16 mouse cellular contexts compared by ENCODE assay signal in genomic region chr7:43584790-43585189, GRCm38 (mm10). TPM values are rescaled to one million over a fixed set of nuclear protein-coding genes. Genes with fewer than 3 reads are reported as not detected.
A peak's percentile ranks its signal among the peaks of the same experiment; 100 is the strongest.
DNase-seq lines count a peak whose midpoint lies in the region; ATAC-seq and TF ChIP-seq lines count a peak whose summit lies in the region.
"Had no signal": no experiment of that assay in that cellular context is flagged by ENCODE, and none has a peak within 500 bp of the region (broad histone marks: within the 10 kb centered on the region; RNA-seq: fewer than 3 reads in every experiment).

No protein-coding gene starts in this region.

- peak; percentile 29 for DNase-seq in CD4-positive, CD25-positive, alpha-beta regulatory T cell, adult 2 months (ENCODE audit: low read depth, low spot score)
- DNase-seq in left cerebral cortex, adult 2 months (ENCODE audit: extremely low spot score in 1 of 2, low spot score in 2 of 2), result no peak
- DNase-seq in left cerebral cortex, postnatal 10 days (ENCODE audit: extremely low spot score in 1 of 2, low spot score in 2 of 2), result no peak
- peak; percentile 32 for DNase-seq in A20 (ENCODE audit: low read depth, low spot score)
- peak; percentile 42 for DNase-seq in ZHBTc4 (ENCODE audit: low read depth, low spot score)
- DNase-seq in T-cell, adult 2 months (ENCODE audit: low spot score), result no peak
- no peak for DNase-seq in right cerebral cortex, postnatal 14 days
- DNase-seq: heart, postnatal 10 days had no signal

- intact Hi-C loops in left cerebral cortex, adult 2 months (cut with DNase I), result loop anchor here (10.0 kb wide), 1 partner anchor 310 kb away; no protein-coding TSS in a partner anchor
- intact Hi-C loops in left cerebral cortex, postnatal 10 days (cut with DNase I), result no loop called here

- peak; percentile 47 for TF ChIP-seq CTCF in left cerebral cortex, adult 2 months (IDR thresholded peaks at IDR 0.05)

- H3K4me3 ChIP-seq in left cerebral cortex, adult 2 months, result no peak overlapping the region
- H3K4me3 ChIP-seq: embryonic facial prominence, embryonic 15.5 days; forebrain, embryonic 15.5 days; stomach, embryonic 15.5 days had no signal

- no peak for ATAC-seq in CD4-positive, CD25-positive, alpha-beta regulatory T cell, adult 4 months
- ATAC-seq: forebrain, embryonic 15.5 days had no signal

- no peak overlapping the region for H3K27ac ChIP-seq in left cerebral cortex, adult 2 months
- H3K27ac ChIP-seq: embryonic facial prominence, embryonic 15.5 days; forebrain, embryonic 15.5 days; stomach, embryonic 15.5 days had no signal

RNA-seq across cellular contexts. Expression of gene Zfp719, which starts 5.4 kb away (rescaled TPM):
- 10 to 100 TPM; 10.9 to 12.9 TPM for polyA plus RNA-seq in CD4-positive, CD25-positive, alpha-beta regulatory T cell, adult 4 months (2017; shearing (Covaris generic))
- 10 to 100 TPM; 14.5 to 16.2 TPM for total RNA-seq in left cerebral cortex, adult 2 months (2021)
- 10 to 100 TPM; 17.1 to 26.4 TPM for total RNA-seq in left cerebral cortex, postnatal 10 days (2021)

RNA-seq across cellular contexts. Expression of gene Zfp819, which starts 22.2 kb away (rescaled TPM):
- not detected for polyA plus RNA-seq in CD4-positive, CD25-positive, alpha-beta regulatory T cell, adult 4 months (2017; shearing (Covaris generic))
- total RNA-seq in left cerebral cortex, adult 2 months (2021), result under 1 TPM; 0.16 to 0.25 TPM
- total RNA-seq in left cerebral cortex, postnatal 10 days (2021), result not detected
- total RNA-seq: heart, postnatal 10 days had no signal
- polyA plus RNA-seq: intestine, embryonic 14.5 days; stomach, embryonic 15.5 days had no signal

RNA-seq across cellular contexts. Expression of gene Zfp658, which starts 22.7 kb away (rescaled TPM):
- 1 to 10 TPM; 6.4 TPM for polyA plus RNA-seq in CD4-positive, CD25-positive, alpha-beta regulatory T cell, adult 4 months (2017; shearing (Covaris generic))
- 1 to 10 TPM; 5.2 to 5.5 TPM for total RNA-seq in left cerebral cortex, adult 2 months (2021)
- total RNA-seq in left cerebral cortex, postnatal 10 days (2021), result 1 to 10 TPM; 5.1 to 5.8 TPM

RNA-seq across cellular contexts. Expression of gene Cd33, which starts 40.6 kb away (rescaled TPM):
- polyA plus RNA-seq in CD4-positive, CD25-positive, alpha-beta regulatory T cell, adult 4 months (2017; shearing (Covaris generic)), result not detected
- 1 to 10 TPM; 3.7 to 4.7 TPM for total RNA-seq in left cerebral cortex, adult 2 months (2021)
- total RNA-seq in left cerebral cortex, postnatal 10 days (2021), result 1 to 10 TPM; 6.3 to 6.7 TPM

RNA-seq across cellular contexts. Expression of gene Ceacam18, which starts 49.7 kb away (rescaled TPM):
- polyA plus RNA-seq in CD4-positive, CD25-positive, alpha-beta regulatory T cell, adult 4 months (2017; shearing (Covaris generic)), result not detected
- total RNA-seq in left cerebral cortex, adult 2 months (2021), result not detected
- under 1 TPM in 1 of 2 experiments, not detected in 1; 0.18 TPM for total RNA-seq in left cerebral cortex, postnatal 10 days (2021)
- total RNA-seq: heart, postnatal 10 days; left cerebral cortex, postnatal 36 days had no signal
- polyA plus RNA-seq: embryonic facial prominence, embryonic 15.5 days; forebrain, embryonic 15.5 days; gonadal fat pad, adult 2 months; lung, embryonic 16.5 days had no signal

Comparison
In these comparisons a context has a peak if more than half of its experiments do, and no peak if none do; other contexts are left out.
1. DNase-seq: peak in CD4-positive, CD25-positive, alpha-beta regulatory T cell, adult 2 months (single experiment), A20 (single experiment) and ZHBTc4 (single experiment); none in left cerebral cortex, adult 2 months (0 of 2), left cerebral cortex, postnatal 10 days (0 of 2), T-cell, adult 2 months (single experiment) and right cerebral cortex, postnatal 14 days (single experiment).